ENCODE assay signal across 16 mouse cellular contexts in the genomic region with DNA sequence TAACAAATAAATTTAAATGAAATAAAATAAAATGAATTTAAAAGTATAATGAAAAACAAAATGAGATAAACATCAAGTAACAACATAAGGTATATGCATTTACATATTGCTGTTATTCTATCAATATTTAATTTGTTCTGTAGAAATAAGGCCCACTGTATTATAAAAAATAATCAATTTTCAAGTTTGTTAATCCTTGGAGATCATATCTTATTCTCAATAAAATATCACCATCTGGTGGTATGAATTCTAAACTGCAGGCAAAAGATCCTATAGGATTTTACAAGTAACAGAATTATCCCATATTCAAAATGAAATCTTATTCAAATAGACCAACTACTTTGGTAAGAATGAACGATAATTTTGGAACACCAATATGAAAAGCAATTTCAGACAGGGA.
DNase-seq lines count a peak whose midpoint lies in the region; ATAC-seq and TF ChIP-seq lines count a peak whose summit lies in the region.
"Had no signal": no experiment of that assay in that cellular context is flagged by ENCODE, and none has a peak within 500 bp of the region (broad histone marks: within the 10 kb centered on the region; RNA-seq: fewer than 3 reads in every experiment).

No protein-coding gene starts in this region.

- CTCF ChIA-PET in Patski (lab: Charles Lee) = no interaction called here

- no peaks in the 10 kb centered on the region for H3K4me1 ChIP-seq in forebrain, embryonic 14.5 days (ENCODE audit: control insufficient read depth, insufficient read depth, low read length)
- H3K4me1 ChIP-seq in forebrain, embryonic 15.5 days = no peaks in the 10 kb centered on the region
- H3K4me1 ChIP-seq in neural tube, embryonic 15.5 days = 0 out of 2 replicates have a peak, but pooled peaks cover 2% of the 10 kb centered on the region
- H3K4me1 ChIP-seq in heart, embryonic 11.5 days (ENCODE audit: control insufficient read depth, insufficient read depth, low read length) = no peaks in the 10 kb centered on the region
- H3K4me1 ChIP-seq: embryonic facial prominence, embryonic 15.5 days had no signal

- peak; percentile 21 for TF ChIP-seq CTCF in Patski (IDR thresholded peaks at IDR 0.05)

- H3K27me3 ChIP-seq in forebrain, embryonic 14.5 days (replicated peaks; ENCODE audit: control insufficient read depth, insufficient read depth, low read length) = no peaks in the 10 kb centered on the region
- H3K27me3 ChIP-seq in forebrain, embryonic 15.5 days = no peaks in the 10 kb centered on the region
- H3K27me3 ChIP-seq in Patski = no peaks in the 10 kb centered on the region
- H3K27me3 ChIP-seq in neural tube, embryonic 15.5 days (replicated peaks) = no peaks in the 10 kb centered on the region
- H3K27me3 ChIP-seq in heart, embryonic 11.5 days (ENCODE audit: control insufficient read depth, insufficient read depth, low read length) = no peaks in the 10 kb centered on the region
- H3K27me3 ChIP-seq: embryonic facial prominence, embryonic 15.5 days had no signal

- H3K9ac ChIP-seq in forebrain, embryonic 14.5 days (ENCODE audit: low read length) = no peak overlapping the region
- H3K9ac ChIP-seq in forebrain, embryonic 15.5 days (replicated peaks) = no peak overlapping the region
- H3K9ac ChIP-seq in neural tube, embryonic 15.5 days (replicated peaks) = no peak overlapping the region
- no peak overlapping the region for H3K9ac ChIP-seq in heart, embryonic 11.5 days (ENCODE audit: low read depth, low read length)
- H3K9ac ChIP-seq: embryonic facial prominence, embryonic 15.5 days had no signal

- H3K4me2 ChIP-seq in forebrain, embryonic 14.5 days (ENCODE audit: low read length) = no peak overlapping the region
- H3K4me2 ChIP-seq in forebrain, embryonic 15.5 days (replicated peaks) = no peak overlapping the region
- no peak overlapping the region for H3K4me2 ChIP-seq in neural tube, embryonic 15.5 days
- H3K4me2 ChIP-seq in heart, embryonic 11.5 days = no peak overlapping the region
- H3K4me2 ChIP-seq: embryonic facial prominence, embryonic 15.5 days had no signal

- POLR2A ChIA-PET in Patski (lab: Charles Lee) = no interaction called here

- in situ Hi-C loops in Patski (cut with MboI; ENCODE audit: low pct_unique_long_range_greater_than_20kb) = loop anchor here (5.0 to 10.0 kb wide), 2 partner anchors 719 to 1972 kb away; a partner anchor contains a TSS

- H3K4me3 ChIP-seq in forebrain, embryonic 14.5 days (ENCODE audit: low read depth, low read length) = no peak overlapping the region
- H3K4me3 ChIP-seq in forebrain, embryonic 15.5 days = no peak overlapping the region
- H3K4me3 ChIP-seq in neural tube, embryonic 15.5 days (replicated peaks) = no peak overlapping the region
- H3K4me3 ChIP-seq in heart, embryonic 11.5 days (ENCODE audit: low read depth, low read length) = no peak overlapping the region
- H3K4me3 ChIP-seq: embryonic facial prominence, embryonic 15.5 days had no signal

- no peaks in the 10 kb centered on the region for H3K36me3 ChIP-seq in forebrain, embryonic 14.5 days (ENCODE audit: control insufficient read depth, insufficient read depth, low read length)
- no peaks in the 10 kb centered on the region for H3K36me3 ChIP-seq in forebrain, embryonic 15.5 days
- H3K36me3 ChIP-seq in neural tube, embryonic 15.5 days = no peaks in the 10 kb centered on the region
- H3K36me3 ChIP-seq in heart, embryonic 11.5 days (ENCODE audit: control insufficient read depth, insufficient read depth, low read length) = no peaks in the 10 kb centered on the region
- H3K36me3 ChIP-seq: embryonic facial prominence, embryonic 15.5 days had no signal

- no peak for ATAC-seq in forebrain, embryonic 14.5 days
- no peak for ATAC-seq in forebrain, embryonic 15.5 days (replicated peaks)
- no peak for ATAC-seq in Patski
- ATAC-seq in neural tube, embryonic 15.5 days (ENCODE audit: low FRiP score) = no peak
- ATAC-seq in heart, embryonic 11.5 days (replicated peaks; ENCODE audit: insufficient number of reproducible peaks, low FRiP score, low TSS enrichment) = no peak
- ATAC-seq: CD4-positive, CD25-positive, alpha-beta regulatory T cell, adult 4 months; inflammation-experienced regulatory T-cells, adult 6 months had no signal

- H3K27ac ChIP-seq in forebrain, embryonic 14.5 days (ENCODE audit: low read depth, low read length) = no peak overlapping the region
- H3K27ac ChIP-seq in forebrain, embryonic 15.5 days (replicated peaks) = no peak overlapping the region
- no peak overlapping the region for H3K27ac ChIP-seq in neural tube, embryonic 15.5 days (replicated peaks)
- H3K27ac ChIP-seq in heart, embryonic 11.5 days (ENCODE audit: low read depth, low read length) = no peak overlapping the region
- H3K27ac ChIP-seq: embryonic facial prominence, embryonic 15.5 days had no signal

- H3K9me3 ChIP-seq in forebrain, embryonic 14.5 days (replicated peaks; ENCODE audit: control insufficient read depth, low read length) = no peaks in the 10 kb centered on the region
- H3K9me3 ChIP-seq in forebrain, embryonic 15.5 days = no peaks in the 10 kb centered on the region
- H3K9me3 ChIP-seq in neural tube, embryonic 15.5 days (replicated peaks) = no peaks in the 10 kb centered on the region
- H3K9me3 ChIP-seq in heart, embryonic 11.5 days (replicated peaks; ENCODE audit: control insufficient read depth, low read length) = no peaks in the 10 kb centered on the region
- H3K9me3 ChIP-seq: embryonic facial prominence, embryonic 15.5 days had no signal

- peak; percentile 71 for DNase-seq in forebrain, embryonic 14.5 days (ENCODE audit: low spot score)
- peak; percentile 16 for DNase-seq in kidney, adult 9 months
- no peak for DNase-seq in kidney, adult 11 months
- DNase-seq in 416B (ENCODE audit: low read depth) (peak; percentile 14), Patski (ENCODE audit: low read depth, low spot score) (peak; percentile 1)
- DNase-seq: adrenal gland, adult 8-10 months; cerebellum, adult 9-11 months; kidney, postnatal 4 days; right cerebral cortex, postnatal 14 days; thymus, adult 18-20 months had no signal

- 65% methylated on average over 1 of the region's 1 CpGs for WGBS in forebrain, embryonic 14.5 days
- WGBS in forebrain, embryonic 15.5 days = 57% methylated on average over 1 of the region's 1 CpGs
- 69% methylated on average over 1 of the region's 1 CpGs for WGBS in neural tube, embryonic 15.5 days
- WGBS in heart, embryonic 11.5 days (ENCODE audit: insufficient replicate concordance) = 43% methylated on average over 1 of the region's 1 CpGs
